Mouse (Mus musculus) liver, embryonic 14.5 days (tissue): ENCODE data around the gene Lamb3.

Experiments
- CTCF ChIP-seq: IDR thresholded peaks from 2 replicates; pipeline ENCODE4 v1.5.1; 2016; ENCODE audit warnings: antibody characterized with exemption, low read depth, control low read depth
- EP300 ChIP-seq: IDR thresholded peaks from 2 replicates; pipeline ENCODE4 v1.6.1; 2016; ENCODE audit warnings: antibody characterized with exemption, low read depth

DNA sequence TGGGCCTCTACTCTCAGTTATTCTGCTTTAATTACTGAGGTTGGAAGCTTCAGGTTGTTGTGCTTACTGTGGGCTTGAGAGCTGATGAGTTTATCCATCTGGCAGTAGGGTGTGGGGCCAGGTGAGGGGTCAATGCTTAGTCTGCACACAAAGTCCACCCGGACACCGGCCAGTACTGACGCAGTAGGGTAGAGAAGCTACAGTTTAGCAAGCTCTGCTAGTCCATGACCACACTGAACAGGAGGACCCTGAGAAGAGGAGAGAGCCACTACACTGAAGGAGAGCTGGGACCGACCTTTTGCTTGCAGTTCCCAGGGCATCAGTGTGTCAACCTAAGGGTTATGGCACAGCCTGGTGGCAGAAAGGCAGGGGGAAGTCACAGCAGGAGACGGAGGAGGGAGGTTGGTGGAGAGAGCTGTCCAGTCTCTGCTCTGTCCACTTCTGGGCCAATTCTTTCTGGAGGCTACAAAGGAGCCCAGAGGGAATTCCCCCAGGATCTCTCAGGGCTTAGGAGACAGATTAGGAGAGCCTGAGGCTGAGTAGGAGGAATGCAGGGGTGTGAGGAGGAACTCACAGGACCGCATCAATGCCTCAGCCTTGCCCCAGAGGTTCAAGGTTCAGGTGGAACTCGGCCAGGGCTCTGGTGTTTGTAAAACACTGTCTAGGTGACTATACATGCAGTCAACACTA is 119.1 kb downstream of the Lamb3 start:
- TF ChIP-seq CTCF (peak; percentile 47; the same call in 1 of the 2 replicates), EP300 (no peak)
